Mouse (Mus musculus) myocyte (in vitro differentiated cells): ENCODE measurements around the gene Actb.

Source experiments
- MAX ChIP-seq: IDR thresholded peaks from one replicate; pipeline ENCODE4 v1.6.1; 2011; ENCODE audit warnings: low read depth, mild to moderate bottlenecking, control low read depth
- MYOG ChIP-seq, 3 experiments: IDR thresholded peaks; one replicate each; pipeline ENCODE4 v1.6.1; 2011; ENCODE audit warnings: control low read depth in 2 of 3, low read depth in 2 of 3, mild to moderate bottlenecking in 2 of 3; ENCODE audit not compliant: insufficient read length in 2 of 3, control insufficient read depth in 1 of 3, insufficient read depth in 1 of 3
- POLR2A ChIP-seq: IDR thresholded peaks from one replicate; pipeline ENCODE4 v1.6.1; 2011; ENCODE audit warnings: low read depth, mild to moderate bottlenecking, control low read depth, moderate library complexity; ENCODE audit not compliant: insufficient read length
- SRF ChIP-seq: IDR thresholded peaks from one replicate; pipeline ENCODE4 v1.6.1; 2011; ENCODE audit warnings: low read depth; ENCODE audit not compliant: control insufficient read depth, insufficient read length
- TCF12 ChIP-seq: IDR thresholded peaks from one replicate; pipeline ENCODE4 v1.6.1; 2011; ENCODE audit warnings: mild to moderate bottlenecking, control low read depth; ENCODE audit not compliant: poor library complexity, insufficient read depth, severe bottlenecking
- USF1 ChIP-seq: IDR thresholded peaks from one replicate; pipeline ENCODE4 v1.6.1; 2011; ENCODE audit warnings: low read depth, mild to moderate bottlenecking, control low read depth, moderate library complexity

GRCm38 (mm10) chr5:142878570-142878969 is 28.0 kb downstream of the Actb start:
- no peak for TF ChIP-seq TCF12
- no peak for TF ChIP-seq MYOG (IDR thresholded peaks at IDR 0.05; ENCODE audit: control insufficient read depth in 1 of 3, insufficient read depth in 1 of 3, insufficient read length in 2 of 3, low read depth in 2 of 3)
- TF ChIP-seq POLR2A: no peak
- TF ChIP-seq SRF: no peak
- TF ChIP-seq USF1: no peak
- no peak for TF ChIP-seq MAX
